Mouse (Mus musculus) adrenal gland, postnatal 14 days (tissue): ENCODE data around the gene Fip1l1. TPM values are rescaled to one million over a fixed set of nuclear protein-coding genes. Genes with fewer than 3 reads are reported as not detected.
A peak's percentile ranks its signal among the peaks of the same experiment; 100 is the strongest.

Experiments used
- DNase-seq: peaks from one replicate; pipeline ENCODE4 v3.0.0; 2021; ENCODE audit warnings: mixed read lengths
- long read RNA-seq, 2 experiments: library from polyadenylated mRNA; stranded (forward); transcript quantifications; one replicate each; pipeline ENCODE4 v2.0.0; 2021
- total RNA-seq: library from RNA; stranded (reverse); gene quantifications from 2 replicates; pipeline ENCODE4 v1.2.3, GENCODE M21; 2021

The Fip1l1 gene
- total RNA-seq = 56.7 and 65.8 TPM in 2 replicates
- long read RNA-seq, experiment 1, full-length matches to known transcripts = 34 of 77 reads
- long read RNA-seq, experiment 1, partial matches to known transcripts = 3 of 77 reads
- long read RNA-seq, experiment 1, other reads (novel, unspliced or antisense) = 40 of 77 reads
- long read RNA-seq, experiment 2, full-length matches to known transcripts = 39 of 63 reads
- long read RNA-seq, experiment 2, partial matches to known transcripts = 3 of 63 reads
- long read RNA-seq, experiment 2, other reads (novel, unspliced or antisense) = 21 of 63 reads

DNA sequence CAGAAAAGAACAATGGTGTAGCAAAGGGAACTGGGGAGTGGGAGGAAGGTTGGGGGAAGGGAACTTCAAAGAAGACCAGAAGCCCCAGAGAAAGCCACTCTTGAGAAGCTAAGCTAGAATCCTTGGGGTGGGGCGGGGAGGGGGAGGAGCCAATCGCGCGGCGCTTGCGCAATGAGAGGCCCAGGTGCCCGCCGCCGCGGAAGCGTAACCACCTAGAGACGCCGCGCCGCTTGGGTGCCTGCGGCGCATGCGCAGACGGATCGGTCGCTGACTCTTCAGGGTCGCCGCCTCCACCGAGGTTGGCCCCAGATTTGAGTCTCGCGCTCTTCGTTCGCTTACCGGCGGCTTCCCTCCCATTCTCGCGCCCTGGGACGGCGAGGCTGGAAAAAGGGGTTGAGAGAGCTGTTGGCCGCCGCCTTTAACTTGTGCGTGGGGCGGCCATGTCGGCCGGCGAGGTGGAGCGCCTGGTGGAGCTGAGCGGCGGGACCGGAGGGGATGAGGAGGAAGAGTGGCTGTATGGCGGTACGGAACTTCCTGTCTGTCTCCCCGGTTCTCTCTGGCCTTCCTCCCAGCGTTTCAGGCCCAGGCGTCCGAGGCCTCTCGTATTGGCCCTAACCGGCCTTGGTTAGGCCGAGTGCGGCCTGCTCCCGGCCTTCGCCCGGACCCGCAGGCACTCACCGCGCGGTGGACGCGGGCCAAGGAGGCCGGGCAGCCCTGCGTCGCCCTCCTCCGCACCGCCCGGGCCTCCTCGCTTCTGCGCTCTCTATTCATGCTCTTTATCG lies at the start of gene Fip1l1:
TSS of gene Fip1l1 (plus strand) at position 210 of the 782 bp plus-strand sequence.
- peak; percentile 94 for DNase-seq

DNA sequence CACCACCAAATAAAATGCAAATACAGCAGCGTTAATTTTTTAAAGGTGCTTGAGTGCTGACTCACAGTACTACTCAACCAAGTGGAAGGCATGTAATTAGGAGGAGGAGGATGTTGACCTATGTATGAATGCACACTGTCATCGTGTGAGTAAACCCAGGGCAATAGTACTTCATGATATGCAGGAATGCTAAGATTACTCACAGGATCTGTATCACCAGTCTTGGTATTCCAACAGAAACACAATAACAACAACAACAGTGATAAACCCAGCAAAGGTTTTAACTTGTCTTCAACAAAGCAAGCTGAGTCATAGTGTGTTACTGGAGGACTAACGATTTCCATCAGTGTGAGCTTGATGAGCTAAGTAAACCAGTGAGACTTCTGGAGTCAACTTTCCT lies 42.5 kb upstream of the Fip1l1 start:
- no peak for DNase-seq

DNA sequence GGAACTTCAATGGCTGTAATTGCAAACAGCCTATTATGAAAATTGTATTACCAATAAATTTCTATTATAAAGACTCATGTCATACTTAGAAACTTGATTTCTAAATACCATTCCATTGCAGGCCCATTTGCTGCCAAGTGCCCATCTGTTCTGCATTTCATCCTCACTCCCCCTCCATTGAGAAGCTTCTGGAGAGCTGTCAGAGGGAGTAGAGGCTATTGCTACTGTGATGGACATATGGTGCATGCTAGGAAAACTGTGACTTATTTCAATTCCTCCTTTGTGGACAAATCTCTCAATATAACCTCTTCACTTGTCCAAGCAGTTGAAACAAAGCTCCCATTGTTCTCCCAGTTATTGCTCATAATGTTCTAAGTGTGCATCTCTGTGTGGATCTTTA lies 23.6 kb upstream of the Fip1l1 start:
- no peak for DNase-seq

DNA sequence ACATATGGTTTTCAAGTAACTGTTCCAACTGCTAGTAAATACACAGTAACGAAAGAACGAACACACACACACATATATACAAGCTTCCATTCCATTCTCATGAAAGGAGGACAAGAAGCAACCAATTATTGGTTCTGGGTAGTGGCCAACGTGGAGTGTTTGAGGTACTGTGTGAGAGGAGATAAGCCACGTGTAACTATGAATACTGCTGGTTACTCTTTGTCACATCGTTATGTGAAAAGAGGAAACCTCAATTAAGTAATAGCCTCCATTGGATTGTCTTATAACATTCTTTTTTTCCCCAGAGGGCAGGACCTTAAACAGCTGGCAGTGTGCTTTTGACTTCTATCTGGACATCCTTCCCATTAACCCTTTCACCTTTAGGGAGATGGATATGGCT lies 8.2 kb upstream of the Fip1l1 start:
- no peak for DNase-seq

DNA sequence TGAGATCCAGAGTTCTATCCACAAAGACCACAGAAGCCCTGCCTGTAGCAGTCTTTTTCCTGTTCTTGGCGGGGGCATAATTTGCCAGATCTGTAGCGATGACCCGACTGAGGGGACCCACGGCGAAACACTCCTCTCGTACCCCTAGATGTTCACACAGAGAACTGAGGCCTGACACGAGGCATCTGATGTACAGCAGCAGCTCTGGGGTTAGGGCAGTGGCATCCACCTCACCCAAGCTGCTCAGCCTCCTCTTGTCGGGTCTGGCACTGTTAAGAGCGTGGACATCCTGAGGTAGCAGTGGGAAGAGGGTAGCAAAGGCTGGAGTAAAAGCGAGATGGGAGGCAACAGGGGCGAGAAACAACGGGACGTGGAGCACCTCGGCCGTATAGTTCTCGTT lies 4.5 kb upstream of the Fip1l1 start:
- DNase-seq = no peak

DNA sequence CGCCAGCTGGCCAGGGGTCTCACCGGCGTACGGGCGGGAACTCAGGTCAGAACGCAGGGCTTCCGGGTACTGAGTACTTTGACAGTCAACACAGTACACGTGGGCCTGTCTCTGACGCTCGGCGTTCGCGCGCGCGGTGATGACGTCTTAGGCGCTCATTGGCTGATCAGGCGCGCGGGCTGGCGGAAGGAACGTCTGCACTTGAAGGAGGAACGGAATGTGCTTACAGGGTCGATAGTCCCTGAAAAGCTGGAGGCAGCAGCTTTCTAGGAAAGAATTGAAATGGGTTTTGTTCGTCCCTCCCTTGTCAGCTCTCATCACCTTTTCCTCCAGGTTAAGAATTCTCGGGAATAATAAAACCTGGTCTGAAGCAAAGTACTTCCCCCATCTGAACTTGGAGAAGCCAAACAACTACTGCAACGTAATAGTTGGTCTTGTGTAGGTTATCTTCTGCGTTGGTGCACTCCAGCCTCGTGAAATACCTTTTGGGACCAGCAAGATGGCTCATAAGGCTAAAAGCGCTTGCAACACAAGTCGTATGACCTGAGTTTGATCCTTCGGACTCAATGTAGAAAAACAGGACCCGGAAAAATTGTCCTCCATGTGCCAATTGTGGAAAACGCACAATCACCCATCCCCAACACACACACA lies 3.5 kb upstream of the Fip1l1 start, which contains the start of gene Scfd2:
TSS of gene Scfd2 (minus strand) at position 130 of the 651 bp plus-strand sequence.
- peak; percentile 98 for DNase-seq

DNA sequence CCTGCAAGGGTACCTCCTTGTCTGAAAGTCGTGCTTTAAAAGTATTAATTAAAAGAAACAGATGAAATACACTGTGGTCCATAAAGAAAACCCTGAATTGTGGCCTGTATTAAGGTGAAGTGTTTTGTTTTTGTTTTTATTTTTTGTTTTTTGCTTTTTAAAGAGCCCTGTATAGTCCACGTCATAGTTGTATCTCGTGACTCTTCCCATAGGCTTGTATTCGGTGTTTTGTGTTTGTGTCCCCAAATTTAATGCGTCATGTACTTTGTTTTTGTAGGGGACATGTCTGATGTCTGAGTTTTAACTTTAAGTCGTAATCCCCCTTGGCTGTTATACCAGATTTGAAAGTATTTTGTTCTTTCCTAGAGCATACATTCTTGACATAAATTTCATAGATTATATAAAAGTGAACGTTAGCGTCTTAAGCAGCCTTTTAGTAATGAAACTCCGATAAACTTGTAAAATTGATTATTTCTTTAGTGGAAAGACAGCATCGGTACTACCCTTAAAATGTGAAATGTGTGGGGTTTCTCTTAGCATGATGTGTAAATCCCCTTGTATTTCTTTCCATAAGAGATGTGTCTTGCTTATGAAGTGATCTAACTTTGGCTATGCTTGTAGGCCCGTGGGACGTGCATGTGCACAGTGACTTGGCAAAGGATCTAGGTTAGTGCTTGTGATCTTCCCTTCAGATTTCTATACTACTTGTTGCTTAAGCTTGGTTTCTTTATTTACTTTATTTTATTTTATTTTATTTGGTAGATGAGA lies 1.1 kb downstream of the Fip1l1 start:
- peak; percentile 7 for DNase-seq

DNA sequence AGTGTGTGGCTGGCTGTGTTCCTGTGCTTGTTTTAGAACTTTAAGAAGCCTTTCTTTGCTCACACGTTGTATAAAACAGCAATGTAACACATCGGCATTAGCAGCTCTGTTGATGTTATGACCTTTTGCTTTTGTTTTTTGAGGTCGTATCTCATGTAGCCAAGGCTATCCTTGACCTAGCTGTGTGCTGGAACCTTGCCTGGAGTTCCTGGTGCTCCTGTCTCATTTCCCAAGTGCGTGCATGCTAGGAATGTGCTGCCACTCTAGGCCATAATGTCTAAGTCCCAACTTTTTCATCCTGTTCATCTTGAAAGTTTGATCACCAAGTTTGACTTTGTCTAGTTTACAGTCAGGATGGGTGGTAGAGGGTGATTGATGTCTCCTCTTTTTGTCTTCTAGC lies 10.4 kb downstream of the Fip1l1 start:
- peak; percentile 11 for DNase-seq

DNA sequence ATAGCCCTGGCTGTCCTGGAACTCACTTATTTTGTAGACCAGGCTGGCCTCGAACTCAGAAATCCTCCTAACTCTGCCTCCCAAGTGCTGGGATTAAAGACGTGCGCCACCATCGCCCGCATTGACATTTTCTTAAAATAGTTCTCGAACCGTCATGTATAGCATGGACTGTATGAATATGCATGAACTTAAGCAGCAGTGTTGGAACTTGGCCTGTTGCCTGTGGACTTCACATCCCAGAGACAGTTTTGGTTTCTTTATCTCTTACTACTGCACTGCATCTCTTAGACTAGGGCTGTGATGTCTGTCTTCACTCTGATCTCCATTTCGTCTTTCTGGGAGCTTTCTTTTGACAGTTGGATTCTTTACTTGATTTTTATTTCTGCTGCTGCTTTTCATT lies 14.3 kb downstream of the Fip1l1 start:
- DNase-seq = no peak

DNA sequence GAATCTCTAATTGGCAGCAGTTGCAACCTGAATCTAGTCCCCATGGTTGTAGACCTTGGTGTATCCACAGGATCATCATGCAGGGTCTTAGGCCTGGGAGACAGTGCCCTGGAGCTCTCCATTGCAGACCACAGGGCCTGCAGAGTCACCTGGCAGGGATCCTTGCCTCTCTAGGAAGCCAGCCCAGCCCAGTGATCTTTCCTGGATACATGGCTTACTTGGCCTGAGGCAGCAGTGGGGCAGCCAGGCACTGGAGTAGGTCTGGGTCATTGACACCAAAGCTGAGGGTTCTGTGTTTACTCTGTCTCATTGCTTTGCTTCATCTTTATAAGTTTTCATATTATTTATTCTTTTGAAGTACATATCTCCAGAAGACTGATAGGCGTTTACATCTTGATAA lies 25.9 kb downstream of the Fip1l1 start:
- peak; percentile 52 for DNase-seq

DNA sequence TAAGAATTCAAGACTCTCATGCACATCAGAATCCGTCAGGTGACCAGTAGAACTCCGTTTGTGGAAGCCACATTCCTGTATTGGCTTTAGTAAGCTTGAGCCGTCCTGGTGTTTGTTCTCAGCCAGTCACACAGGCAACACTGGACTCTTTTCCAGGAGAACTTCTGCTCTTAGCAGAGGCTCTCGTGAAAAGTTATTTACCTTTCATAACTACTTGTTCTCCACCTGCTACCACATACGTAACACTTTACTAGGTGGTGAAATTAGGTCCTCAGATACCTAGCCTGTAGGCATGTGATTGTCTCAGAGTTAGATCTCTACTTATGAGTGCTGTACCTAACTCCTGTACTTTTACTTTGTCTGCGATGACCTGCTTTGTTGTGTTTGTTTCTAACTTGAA lies 36.5 kb downstream of the Fip1l1 start:
- no peak for DNase-seq

DNA sequence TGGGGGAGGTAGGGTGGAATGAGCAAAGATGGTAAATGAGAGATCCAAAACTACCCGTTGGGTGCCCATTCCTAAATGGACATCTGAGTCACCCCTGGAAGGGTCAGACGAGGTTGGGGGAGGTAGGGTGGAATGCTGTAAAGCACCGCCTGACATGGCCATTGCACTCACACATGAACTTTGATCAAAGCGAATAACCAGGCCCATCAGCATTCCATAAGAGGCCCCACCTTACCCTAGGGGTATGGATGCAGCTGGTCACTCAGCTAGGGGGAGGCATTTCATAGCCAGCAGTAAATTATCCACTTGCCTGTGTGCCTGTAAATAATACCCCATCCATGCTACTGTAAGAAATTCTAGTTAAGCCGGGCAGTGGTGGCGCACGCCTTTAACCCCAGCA lies 53.9 kb downstream of the Fip1l1 start:
- DNase-seq = no peak

DNA sequence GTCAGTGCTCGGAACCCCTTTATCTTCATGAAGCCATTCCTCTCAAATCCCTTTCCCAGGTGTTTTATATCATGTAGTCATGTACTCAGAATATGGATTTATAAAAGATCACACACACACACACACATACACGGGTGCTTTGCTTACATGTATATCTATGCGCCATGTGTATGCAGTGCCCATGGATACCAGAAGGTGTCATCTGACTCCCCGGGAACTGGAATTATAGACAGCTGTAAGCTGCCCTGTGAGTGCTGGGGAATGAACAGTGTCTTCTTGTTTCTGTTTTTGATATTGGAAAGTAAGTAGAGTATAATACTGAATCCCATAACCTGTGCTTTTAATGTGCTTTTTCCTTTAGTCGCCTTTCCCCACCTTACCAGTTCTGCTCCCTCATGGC lies 56.2 kb downstream of the Fip1l1 start:
- no peak for DNase-seq

DNA sequence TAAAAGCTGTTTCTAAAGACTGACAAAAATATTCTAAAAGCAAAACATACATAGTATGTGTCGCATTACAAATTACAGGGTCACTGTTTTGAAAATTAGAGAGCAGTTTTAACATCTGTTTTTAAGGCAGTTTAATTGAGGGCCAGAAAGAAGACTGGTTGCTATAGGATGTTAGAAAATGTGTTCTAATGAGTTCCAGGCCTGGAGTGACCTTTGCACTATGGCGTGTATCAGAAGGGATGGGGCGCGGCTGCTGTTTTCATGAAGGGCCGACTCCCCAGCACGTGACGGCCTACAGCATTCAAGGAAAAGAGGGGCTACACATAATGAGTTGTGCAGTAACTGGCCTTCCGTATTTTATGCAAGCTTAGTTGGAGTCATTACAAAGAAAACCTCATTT lies 57.9 kb downstream of the Fip1l1 start:
- DNase-seq = no peak

DNA sequence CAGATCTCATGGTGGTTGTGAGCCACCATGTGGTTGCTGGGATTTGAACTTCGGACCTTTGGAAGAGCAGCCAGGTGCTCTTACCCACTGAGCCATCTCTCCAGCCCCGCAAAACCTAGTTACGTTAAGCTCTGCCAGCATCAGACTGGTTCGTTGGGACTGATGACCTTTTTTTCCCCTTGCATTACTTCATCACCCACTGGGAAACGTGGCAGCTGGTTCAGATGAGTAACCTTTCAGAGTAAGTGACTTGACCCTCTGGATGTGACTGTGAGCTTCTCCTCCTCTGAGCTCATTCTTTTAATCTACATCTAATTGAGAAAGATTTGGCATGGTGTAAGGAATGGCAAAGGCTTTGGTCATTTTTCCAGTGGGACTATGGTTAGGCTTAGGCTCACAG lies 64.8 kb downstream of the Fip1l1 start:
- no peak for DNase-seq

DNA sequence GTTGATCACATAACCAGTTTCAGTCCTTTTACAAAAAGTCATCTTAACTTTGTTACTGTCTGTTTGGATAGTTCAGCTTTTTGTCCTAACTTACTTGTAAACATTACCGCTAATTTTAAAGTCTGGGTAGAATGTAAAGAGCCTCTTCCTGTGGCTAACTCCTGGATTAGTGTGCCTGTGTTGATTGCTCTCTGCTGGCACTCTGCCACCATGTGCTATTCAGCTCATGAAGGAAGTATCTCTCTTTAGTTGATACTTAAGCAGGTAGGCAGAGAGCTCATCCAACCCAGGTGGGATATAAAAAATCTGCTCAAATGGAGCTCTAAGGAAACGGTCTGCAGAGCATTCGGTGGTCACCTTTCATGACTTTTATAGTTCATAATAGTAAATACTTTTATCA lies 65.9 kb downstream of the Fip1l1 start:
- no peak for DNase-seq

DNA sequence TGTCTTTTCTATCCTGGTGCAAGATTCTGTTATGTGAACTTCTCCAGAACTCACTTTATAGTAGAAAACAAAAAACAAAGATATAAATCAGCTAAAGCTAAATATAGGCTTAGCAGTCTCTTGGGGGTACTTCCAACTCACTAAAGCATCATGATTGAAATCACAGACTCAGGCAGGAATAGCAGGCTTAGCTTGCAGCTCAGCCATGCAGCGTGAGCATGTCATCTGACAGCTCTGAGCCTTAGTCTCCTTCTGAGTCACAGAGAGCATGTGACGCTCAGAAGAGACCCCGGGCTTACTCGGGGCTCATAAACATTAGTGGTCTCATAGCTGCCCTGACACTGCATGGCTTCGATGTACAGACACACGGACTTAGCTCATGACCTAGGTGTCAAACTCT lies 66.7 kb downstream of the Fip1l1 start:
- no peak for DNase-seq

DNA sequence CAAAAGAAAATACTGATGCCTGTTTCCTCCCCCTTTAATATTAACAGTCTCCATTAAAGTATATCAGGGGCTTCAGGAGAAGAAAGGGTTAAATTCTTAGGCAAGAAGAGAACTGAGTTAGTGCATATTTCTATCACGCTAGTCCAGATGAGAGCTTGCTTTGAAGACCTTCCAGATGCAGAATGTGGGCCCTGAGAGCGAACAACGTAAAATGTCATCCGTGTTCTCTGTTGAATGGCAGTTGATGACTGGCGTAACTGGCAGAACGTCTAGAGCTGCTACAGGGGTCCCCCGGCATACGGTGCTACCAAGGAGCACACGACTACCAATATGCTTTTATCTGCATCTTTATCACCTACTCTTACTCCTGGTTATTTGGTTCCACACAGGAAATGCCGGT lies 67.1 kb downstream of the Fip1l1 start:
- no peak for DNase-seq

DNA sequence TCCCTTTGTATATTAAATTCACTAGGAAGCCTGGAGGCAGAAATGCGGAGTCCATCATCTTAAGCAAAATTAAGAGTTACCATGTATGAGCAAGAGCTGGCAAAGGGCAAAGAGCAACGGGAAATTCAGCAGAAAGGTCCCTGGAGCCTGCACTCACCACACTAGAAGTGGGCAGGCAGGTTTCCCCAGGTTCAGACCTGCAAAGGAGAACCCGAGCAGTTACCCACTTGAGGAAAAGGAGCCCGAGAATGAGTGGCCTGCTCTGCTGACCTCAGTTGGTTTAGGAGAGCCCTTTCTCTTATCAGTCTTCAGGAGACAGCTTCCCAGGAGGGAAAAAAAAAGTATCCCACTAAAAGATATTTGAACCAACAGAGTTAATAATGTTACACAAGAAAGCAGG lies 68.1 kb downstream of the Fip1l1 start:
- no peak for DNase-seq

DNA sequence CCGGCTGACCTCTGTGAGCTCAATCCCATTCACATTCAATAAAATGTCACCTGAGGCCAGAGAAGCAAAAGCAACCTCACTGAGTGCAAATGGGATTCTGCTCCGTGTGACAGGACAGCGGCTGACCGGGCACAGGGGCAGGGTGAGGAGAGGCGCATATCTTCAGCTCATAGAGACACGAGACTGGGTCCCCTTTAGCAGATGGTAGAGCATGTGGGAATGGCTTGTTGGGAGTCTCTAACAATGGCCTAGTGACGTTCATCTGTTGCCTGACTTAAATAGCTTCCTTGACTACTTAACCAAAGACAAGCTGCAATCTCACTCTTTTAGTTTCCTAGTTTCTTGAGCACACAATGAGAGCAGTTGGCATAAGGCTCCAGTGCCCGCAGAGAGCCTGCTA lies 71.0 kb downstream of the Fip1l1 start:
- DNase-seq = no peak

DNA sequence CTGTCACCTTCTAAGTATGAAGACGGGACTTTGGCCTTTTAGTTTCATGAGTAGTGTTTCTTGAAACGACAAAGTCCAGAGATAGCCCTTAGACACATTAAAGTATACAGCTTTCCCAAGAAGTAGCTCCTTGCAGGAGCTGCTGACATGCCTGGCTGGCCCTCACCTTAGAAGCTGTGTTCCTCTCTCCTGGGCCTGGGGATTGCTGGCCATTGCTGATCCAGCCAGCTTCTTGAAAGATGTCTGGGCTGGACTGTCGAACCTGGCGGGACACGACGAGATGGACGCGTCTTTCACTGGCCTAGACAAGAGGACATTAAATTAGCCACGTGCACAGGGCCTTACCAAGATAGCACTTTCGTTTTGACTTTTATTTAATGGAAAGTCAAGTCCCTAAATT lies 75.3 kb downstream of the Fip1l1 start:
- DNase-seq = no peak

DNA sequence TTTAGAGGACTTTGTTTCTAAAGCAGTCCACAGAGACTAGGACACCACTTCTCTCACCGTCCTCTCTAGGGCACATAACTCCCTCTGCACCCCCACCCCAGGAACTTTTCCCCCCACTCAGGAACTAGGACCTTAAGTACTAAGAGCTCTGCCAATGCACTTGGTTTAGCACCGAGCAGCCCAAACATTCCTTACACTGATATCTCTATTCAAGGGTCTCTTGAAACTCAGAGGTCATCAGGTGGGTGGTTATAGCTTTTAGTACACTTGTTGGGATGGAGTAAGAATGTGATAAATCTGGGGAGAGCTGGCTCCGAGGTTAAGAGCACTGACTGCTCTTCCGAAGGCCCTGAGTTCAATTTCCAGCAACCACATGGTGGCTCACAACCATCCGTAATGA lies 77.5 kb downstream of the Fip1l1 start:
- DNase-seq = no peak
